Mouse (Mus musculus) kidney, adult 11 months (tissue): Measurements from ENCODE around the gene Metrnl.

Source experiments
- DNase-seq: peaks from one replicate; pipeline ENCODE4 v3.0.0; 2022

The Metrnl gene

DNA sequence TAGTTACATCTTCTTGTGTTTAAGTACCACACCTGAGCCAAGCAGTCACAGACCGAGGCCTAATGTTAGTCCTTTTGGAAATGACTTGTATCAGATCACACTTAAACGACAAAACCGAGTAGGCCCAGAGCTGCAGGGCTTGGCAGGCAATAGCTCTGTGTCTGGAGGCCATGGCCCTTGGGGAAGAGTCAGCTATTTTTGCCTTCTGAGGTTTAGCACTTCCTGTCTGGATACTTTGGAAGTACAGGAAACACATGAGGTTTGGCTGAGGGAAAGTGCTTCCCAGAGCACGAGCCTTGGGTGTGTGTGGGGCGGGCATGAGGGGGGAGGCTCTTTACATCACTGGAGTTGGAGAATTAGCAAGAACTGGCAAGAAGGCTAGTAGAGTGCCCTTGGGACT lies 14.7 kb upstream of the Metrnl start:
- DNase-seq: peak; percentile 67

DNA sequence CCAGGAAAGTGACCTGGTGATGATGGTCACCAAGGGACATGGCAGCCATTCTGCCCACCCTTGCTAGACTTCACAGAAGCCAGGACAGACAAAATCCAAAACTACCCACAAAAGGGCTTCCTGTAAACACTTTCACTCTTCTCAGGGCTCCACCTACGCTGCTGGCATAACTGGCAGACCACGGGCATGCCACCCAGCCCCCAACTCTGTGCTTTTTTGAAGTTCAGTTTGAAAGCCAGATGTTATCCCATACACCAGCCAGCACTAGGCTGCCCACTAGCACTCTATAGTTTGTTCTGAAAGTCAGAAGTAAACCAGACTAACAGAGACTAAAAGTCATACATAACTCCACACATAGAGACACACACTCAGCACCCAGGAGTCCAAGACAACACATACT lies 13.3 kb upstream of the Metrnl start:
- no peak for DNase-seq

DNA sequence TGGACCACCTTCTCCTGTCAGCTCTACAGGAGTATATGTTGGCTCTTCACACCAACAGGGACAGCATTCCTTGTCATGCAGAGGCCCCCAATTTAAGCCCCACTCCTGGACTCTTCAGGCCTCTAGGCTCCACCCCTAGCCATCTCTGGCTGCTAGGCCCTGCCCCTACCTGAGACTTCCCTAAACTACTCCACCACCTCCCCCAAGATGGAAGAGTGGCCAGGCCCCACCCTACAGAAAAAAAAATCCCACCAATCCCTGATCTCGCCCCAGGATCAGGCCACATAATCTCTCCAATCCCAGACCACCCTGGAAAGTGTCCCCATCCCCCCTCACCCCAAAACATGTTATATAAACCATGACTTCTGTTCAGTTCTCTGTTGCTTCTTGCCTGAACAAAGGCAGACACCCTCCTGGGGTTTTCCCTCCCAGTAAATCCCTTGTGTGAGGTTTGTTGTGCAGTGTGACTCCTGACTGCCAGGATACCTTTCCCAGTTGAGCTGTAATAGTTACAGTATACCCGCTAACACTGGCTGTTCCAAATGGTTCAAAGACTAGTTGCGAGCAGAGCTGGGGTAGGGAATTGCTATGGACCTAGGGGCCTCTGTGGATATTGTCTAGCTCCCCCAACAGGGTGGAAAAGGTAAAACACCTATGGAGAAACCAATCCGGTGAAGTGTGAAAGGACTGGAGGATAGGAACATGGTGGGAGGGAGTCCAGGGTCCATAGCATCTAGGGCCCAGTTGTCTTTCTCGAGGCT lies 5.9 kb upstream of the Metrnl start:
- DNase-seq: no peak

- no peak for DNase-seq
Measured at GRCm38 (mm10) chr11:121697271-121697670, 4.1 kb upstream of the Metrnl start.

GRCm38 (mm10) chr11:121698381-121698955 lies 2.9 kb upstream of the Metrnl start:
- peak; percentile 77 for DNase-seq

GRCm38 (mm10) chr11:121702111-121702894 lies 959 bp downstream of the Metrnl start:
- DNase-seq: peak; percentile 94

DNA sequence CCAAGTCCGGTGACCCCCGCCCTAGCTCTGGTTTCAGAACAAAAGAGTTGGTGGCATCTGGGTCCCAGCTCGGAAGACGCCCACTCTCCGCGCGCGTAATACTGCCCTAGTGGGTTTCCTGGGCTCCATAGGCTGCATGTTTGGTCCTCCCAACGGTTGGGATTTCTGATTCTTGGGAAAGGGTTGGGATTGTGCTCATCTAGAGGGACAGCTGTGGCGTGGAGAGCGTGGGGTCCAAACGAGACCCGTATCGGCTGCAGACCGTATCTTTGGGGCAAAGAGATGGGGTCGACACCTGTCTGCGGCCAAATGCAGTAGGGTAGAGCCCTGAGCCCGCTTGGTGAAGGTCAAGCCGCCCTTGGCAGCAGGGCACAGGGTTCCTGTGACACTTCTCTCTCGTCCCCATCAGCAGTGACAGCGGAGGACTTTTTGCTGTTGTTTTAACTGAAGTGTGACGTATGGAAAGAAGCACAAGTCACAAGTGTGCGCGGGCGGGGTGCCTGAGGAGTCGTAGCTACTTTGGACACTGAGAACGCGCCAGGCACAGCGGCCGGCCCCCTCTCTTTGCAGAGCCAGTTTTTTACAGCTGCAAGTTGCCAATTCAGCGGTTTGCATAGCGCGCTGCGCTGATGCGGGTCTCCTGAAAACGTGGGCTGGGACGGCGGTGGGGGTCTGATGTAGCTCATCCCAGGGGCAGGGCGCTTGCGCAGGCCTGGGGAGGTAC lies 1.7 kb downstream of the Metrnl start:
- peak; percentile 70 for DNase-seq

DNA sequence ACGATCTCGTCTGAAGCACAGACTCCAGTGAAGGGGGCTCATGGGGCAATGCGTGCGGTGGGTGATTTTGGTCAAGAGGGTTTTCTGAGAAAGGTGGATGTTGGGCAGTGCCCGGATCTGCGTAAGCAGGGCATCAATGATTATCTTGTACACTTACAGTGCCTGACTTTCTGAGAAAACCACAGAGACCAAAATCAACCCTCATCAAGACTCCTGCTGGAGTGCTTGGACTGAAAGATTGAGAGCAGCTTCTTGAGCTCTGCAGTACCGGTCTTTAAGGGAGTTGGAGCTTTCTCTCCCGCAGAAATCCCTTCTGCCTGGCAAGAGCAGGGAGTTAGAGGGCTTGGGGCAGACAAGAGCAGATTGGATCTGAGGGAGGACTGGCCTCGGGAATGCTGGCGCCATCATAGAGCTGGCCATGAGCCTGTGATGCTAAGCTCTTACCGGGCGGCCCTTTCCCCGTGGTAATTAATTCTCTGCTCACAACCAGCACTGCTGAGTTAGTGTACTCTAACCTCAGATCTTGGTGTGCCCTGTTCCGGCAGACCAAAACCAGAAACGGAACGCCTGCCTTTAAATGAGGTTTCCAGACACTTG lies 2.4 kb downstream of the Metrnl start:
- DNase-seq: peak; percentile 42

- DNase-seq: peak; percentile 34
Measured at GRCm38 (mm10) chr11:121706521-121707005, 5.2 kb downstream of the Metrnl start.

GRCm38 (mm10) chr11:121709278-121709677 lies 7.9 kb downstream of the Metrnl start:
- no peak for DNase-seq

- no peak for DNase-seq
Measured at GRCm38 (mm10) chr11:121710245-121710644, 8.9 kb downstream of the Metrnl start.

DNA sequence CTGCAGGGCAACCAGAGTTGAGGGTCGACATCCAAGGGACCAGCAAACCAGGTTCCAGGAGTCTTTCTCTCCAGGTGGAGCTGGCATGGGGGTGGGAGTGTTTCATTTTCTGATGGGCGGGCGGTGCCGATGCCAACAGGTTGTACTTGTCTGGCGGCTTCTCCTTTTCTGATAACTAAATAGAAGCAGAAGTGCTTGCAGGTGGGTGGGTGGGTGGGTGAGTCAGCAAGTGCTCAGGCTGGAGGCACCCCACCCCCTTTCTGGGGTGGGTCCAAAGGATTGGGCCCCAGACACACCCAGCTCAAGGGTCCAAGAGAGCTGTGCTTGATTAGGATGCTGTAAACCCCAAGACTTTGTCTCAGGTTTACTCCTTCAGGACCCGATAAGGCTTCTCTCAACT lies 11.6 kb downstream of the Metrnl start:
- DNase-seq: no peak

GRCm38 (mm10) chr11:121713569-121713968 lies 12.2 kb downstream of the Metrnl start:
- DNase-seq: no peak

- DNase-seq: no peak
Measured at GRCm38 (mm10) chr11:121714745-121715485, 13.6 kb downstream of the Metrnl start.

- no peak for DNase-seq
Measured at GRCm38 (mm10) chr11:121717724-121718123, 16.4 kb downstream of the Metrnl start.

DNA sequence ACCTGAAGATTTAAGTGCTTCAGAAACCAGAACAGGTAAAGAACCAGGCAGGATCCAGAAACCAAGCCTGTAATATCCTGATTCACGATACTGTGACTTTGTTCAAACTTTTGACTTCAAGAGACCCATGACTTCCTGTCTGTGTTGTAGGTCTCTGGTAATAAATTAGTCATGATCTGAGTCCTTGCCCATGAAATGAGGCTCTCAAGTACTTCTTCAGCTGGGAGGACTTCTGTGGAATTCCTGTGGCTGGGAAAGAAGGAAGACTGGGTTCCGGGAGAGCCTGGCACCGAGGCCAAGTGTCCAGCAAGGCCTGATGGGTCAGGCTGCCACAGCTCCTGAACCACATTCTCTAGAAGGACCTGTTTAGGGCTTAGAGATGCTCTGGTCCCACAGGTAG lies 19.4 kb downstream of the Metrnl start:
- no peak for DNase-seq

DNA sequence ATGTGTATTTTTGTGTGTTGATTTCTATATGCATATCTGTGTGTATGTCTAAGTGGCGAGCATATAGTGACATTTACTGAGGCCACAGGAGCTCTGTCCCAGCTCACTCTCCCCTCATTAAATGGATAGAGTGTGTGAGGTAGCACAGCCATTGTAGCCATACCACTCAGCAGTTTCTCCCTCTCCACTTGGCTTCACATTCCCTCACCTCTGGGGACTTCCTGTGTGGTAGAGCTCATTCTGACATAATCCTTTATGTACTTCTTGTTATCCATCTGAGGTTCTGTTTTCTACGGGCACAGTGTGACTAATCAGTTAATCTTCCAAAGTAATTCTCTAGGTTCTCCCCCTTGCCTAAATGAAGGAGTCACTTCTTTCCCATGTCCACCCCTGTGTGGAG lies 21.1 kb downstream of the Metrnl start:
- DNase-seq: no peak

DNA sequence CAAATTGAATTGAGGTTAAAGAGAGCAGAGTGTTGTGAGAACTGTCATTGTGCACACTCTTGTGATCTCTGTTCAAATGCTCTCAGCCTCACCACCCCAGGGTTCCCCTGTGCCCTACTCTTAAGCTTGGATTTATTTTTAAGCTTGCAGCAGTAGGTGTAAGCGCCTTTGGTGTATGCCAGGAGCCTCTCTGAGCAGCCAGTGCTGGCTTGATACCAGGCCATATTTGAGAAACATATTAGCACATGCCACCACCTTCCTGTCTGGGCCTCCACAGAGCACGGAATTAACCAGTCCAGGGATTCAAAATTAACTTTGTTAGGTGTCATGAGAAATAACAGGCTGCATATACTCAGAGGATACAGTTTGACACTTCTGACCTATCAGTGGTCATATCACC lies 25.3 kb downstream of the Metrnl start:
- no peak for DNase-seq

GRCm38 (mm10) chr11:121734184-121734583 lies 32.8 kb downstream of the Metrnl start:
- DNase-seq: no peak

- no peak for DNase-seq
Measured at GRCm38 (mm10) chr11:121734892-121735291, 33.5 kb downstream of the Metrnl start.

DNA sequence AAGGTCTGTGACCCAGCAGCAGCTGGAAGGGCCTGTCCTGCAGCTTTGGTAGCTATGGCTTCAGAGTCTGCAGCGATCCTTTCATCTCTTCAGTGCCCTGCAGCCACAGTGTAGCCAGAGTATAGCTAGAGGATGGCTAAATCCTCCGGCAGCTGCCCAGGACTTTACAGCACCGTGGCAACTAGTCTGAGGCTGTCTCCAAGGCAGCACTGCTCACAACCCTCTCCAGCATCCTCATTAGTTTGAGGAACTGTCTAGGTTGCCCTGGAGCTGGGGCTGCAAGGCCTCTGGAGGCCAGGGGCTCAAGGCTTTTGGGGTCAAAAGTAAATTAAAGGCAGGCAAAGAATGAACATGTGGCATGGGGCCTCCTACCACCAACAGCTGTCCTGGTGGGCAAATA lies 37.3 kb downstream of the Metrnl start:
- DNase-seq: no peak

DNA sequence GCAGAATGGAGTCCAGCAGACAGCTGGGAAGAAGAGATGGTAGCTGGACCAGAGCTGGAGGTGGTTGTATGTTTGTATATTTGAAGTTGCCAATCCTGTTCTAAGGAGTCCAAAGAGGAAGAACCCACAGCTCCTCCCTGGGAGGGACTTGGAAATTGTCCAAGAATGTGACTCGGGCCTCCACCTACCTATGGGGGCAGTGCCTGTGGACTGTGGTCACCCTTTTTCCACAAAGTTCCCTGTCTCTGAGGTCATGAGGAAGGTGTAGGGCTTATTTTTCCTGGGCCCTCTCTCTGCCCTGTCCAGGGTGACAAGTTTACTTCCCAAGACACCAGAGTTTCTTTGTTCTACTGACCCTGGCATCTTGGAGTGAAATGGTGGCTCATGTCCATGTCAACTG lies 39.6 kb downstream of the Metrnl start:
- peak; percentile 41 for DNase-seq
